Mouse (Mus musculus): Measurements from ENCODE around the gene Hmcn2. TPM values are rescaled to one million over a fixed set of nuclear protein-coding genes. Genes with fewer than 3 reads are reported as not detected.

Hmcn2 gene
- total RNA-seq, 4 experiments from 2014 or later, result 14.5 to 18.4 (median 17.5) TPM

- no peak for DNase-seq (ENCODE audit: low spot score in 2 of 2)
Measured at GRCm38 (mm10) chr2:31381292-31381846, 67.2 kb downstream of the Hmcn2 start.

- DNase-seq (ENCODE audit: low spot score in 2 of 2), result no peak
Measured at GRCm38 (mm10) chr2:31382952-31383351, 68.7 kb downstream of the Hmcn2 start.

- DNase-seq (ENCODE audit: low spot score in 2 of 2), result no peak
Measured at GRCm38 (mm10) chr2:31416968-31417367, 102.8 kb downstream of the Hmcn2 start.

GRCm38 (mm10) chr2:31418021-31418420, 103.8 kb downstream of the Hmcn2 start:
- no peak for DNase-seq (ENCODE audit: low spot score in 2 of 2)

DNA sequence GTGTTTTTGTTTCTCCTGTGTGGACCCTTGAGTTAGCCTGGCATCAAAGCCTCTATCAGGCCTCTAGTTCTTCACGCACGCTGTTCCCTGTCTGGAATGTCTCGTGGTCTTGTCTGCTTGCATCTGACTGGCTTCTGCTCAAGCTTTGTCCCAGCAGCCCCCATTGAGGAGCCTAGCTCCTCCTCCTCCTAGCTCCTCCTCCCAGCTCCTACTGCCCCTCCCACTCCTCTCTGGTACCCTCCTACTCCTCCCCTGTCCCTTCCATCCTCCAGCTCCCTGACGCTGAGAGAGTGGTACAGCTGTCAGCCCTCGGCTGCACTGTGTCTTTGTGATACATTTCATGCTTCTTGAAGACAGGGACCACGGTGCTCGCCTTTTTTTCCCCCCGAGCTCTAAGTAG, 104.4 kb downstream of the Hmcn2 start:
- no peak for DNase-seq (ENCODE audit: low spot score in 2 of 2)

- DNase-seq (ENCODE audit: low spot score in 2 of 2), result no peak
Measured at GRCm38 (mm10) chr2:31420914-31421313, 106.7 kb downstream of the Hmcn2 start.

DNA sequence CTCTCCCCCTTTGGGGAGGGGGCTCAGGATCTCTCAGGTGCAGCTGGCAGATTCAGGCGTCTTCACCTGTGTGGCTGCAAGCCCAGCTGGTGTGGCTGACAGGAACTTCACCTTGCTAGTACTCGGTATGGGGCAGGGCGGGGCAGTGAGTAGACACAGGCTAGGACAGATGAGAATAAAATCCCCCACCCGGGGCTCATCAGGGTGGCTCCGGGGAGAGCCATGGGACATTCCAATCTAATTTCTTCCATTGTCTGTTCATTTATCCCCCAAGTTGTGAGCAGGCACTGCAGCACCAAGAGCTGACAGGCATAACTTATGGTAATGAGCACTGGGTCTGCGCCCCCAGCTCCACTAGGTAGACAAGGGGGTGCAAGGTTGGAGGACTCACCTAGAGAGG, 108.4 kb downstream of the Hmcn2 start:
- DNase-seq (ENCODE audit: low spot score in 2 of 2), result no peak

- no peak for DNase-seq (ENCODE audit: low spot score in 2 of 2)
Measured at GRCm38 (mm10) chr2:31431477-31431876, 117.3 kb downstream of the Hmcn2 start.

GRCm38 (mm10) chr2:31434746-31435145, 120.5 kb downstream of the Hmcn2 start:
- DNase-seq (ENCODE audit: low spot score in 2 of 2), result no peak

DNA sequence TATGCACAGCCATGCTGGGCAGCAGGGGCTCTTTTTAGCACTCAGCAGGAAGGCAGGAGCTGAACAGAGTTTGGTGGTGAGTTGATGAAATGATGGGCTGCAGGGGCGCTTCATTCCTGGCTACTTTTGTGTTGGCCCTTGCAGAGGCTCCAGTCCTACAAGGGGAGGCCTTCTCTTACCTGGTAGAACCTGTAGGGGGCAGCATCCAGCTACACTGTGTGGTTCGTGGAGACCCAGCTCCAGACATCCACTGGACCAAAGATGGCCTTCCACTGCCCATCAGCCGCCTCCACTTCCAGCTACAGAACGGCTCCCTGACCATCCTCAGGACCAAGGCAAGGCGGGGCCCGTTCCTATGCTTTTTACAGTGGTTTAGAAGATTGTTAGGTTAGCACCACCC, 121.4 kb downstream of the Hmcn2 start:
- no peak for DNase-seq (ENCODE audit: low spot score in 2 of 2)

GRCm38 (mm10) chr2:31437480-31438245, 123.4 kb downstream of the Hmcn2 start:
- no peak for DNase-seq (ENCODE audit: low spot score in 2 of 2)

- no peak for DNase-seq (ENCODE audit: low spot score in 2 of 2)
Measured at GRCm38 (mm10) chr2:31439576-31439975, 125.4 kb downstream of the Hmcn2 start.

- DNase-seq (ENCODE audit: low spot score in 2 of 2), result no peak
Measured at GRCm38 (mm10) chr2:31442480-31443160, 128.4 kb downstream of the Hmcn2 start.

GRCm38 (mm10) chr2:31446036-31446435, 131.8 kb downstream of the Hmcn2 start:
- DNase-seq (ENCODE audit: low spot score in 2 of 2), result no peak

- no peak for DNase-seq (ENCODE audit: low spot score in 2 of 2)
Measured at GRCm38 (mm10) chr2:31446456-31446855, 132.2 kb downstream of the Hmcn2 start.

DNA sequence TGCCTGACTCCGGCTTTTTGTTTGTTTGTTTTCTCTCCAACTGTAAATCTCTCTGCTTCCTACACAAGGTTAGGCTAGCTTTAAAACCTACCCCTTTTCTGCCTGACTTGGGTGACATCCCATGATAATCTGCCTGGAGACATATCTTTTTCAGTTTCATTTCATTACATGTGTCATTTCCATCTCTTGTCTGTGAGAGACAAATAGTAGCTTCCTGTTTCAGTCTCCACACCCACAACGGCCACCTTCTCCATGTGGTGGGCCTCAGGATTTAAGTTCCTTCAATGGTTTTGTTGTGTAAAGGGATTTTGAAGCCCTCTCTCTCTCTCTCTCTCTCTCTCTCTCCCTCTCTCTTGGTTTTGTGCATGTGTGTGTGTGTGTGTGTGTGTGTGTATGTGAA, 133.3 kb downstream of the Hmcn2 start:
- DNase-seq (ENCODE audit: low spot score in 2 of 2), result no peak

GRCm38 (mm10) chr2:31448756-31449440, 134.7 kb downstream of the Hmcn2 start:
- no peak for DNase-seq (ENCODE audit: low spot score in 2 of 2)

DNA sequence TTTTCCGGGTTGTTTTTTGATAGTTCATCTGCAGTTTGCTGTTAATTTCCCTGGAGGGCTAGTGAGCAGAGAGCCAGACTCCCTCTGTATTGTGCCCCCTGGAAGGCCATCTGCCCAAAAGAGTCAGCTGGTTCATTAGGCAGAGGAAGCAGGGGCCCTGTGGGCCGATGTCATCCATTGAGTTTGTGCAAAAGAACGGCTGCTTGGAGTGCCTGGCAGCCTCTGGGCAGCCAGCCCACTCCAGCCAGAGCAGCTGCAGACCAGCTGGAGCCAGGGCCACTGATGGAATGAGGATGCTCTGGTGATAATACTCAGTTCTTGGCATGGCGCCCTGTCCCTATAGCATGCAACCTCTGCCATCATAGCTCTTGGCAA, 135.2 kb downstream of the Hmcn2 start:
- no peak for DNase-seq (ENCODE audit: low spot score in 2 of 2)

- no peak for DNase-seq (ENCODE audit: low spot score in 2 of 2)
Measured at GRCm38 (mm10) chr2:31449902-31450301, 135.7 kb downstream of the Hmcn2 start.

GRCm38 (mm10) chr2:31450661-31451060, 136.4 kb downstream of the Hmcn2 start:
- DNase-seq (ENCODE audit: low spot score in 2 of 2), result no peak

DNA sequence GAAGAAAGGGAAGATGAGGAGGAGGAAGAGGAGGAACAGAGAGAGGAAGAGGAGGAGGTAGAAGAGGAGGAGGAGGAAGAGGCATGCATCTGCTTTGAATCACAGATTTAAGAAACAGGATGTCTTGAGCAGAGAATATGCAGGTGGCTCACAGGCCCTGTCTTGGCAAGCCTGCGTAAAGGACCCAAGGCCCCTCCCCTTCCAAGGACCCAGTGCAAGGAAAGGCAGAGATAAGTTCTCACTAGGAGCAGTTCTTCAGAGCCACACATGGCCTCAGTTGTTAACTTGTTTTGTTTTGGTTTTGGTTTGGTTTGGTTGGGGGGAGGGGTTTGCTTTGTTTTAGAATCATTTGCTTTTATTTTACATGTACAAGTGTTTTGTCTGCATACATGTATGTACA, 137.3 kb downstream of the Hmcn2 start:
- no peak for DNase-seq (ENCODE audit: low spot score in 2 of 2)

DNA sequence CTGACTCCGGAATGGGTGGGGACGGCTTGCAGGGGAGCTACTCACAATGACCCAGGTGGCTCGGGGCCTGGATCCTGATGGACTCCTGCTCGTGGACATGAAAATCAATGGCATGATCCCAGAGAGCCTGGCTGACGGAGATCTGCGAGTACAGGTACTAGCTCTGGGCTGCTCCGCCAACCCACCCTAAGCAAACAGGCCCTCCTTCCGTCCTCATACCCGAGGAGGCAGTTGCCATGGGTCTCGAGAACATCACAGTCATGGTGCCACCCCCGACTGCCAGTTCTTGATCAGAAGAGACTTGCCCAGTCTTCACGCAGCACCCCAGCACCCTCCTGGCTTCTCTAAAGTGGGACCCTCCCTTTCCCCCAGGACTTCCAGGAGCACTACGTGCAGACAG, 138.8 kb downstream of the Hmcn2 start:
- DNase-seq (ENCODE audit: low spot score in 2 of 2), result no peak
